Mouse (Mus musculus) liver, embryonic 14.5 days (tissue): ENCODE results near the gene Ctnnd1. TPM values are rescaled to one million over a fixed set of nuclear protein-coding genes. Genes with fewer than 3 reads are reported as not detected.

Experiments
- ATAC-seq: fragments of 200-750 bp; cut with Nextera tagmentation; 2 replicates; pipeline ENCODE4 v1.8.0; 2017; ENCODE audit warnings: moderate number of reproducible peaks, mild to moderate bottlenecking, moderate library complexity; ENCODE audit not compliant: insufficient read depth
- DNase-seq, 3 experiments: peaks; one replicate each; pipeline ENCODE4 v3.0.0-alpha.2; 2012 to 2013; ENCODE audit warnings: low read depth in 3 of 3, low spot score in 3 of 3
- H3K27ac ChIP-seq: fragments of 300-500 bp; sonication (generic); 2 replicates; pipeline ENCODE4 v1.5.1; 2014; ENCODE audit warnings: moderate library complexity, mild to moderate bottlenecking, control low read depth, inconsistent platforms
- H3K27me3 ChIP-seq: fragments of 300-500 bp; sonication (generic); 2 replicates; pipeline ENCODE4 v1.6.1; 2014; ENCODE audit warnings: mild to moderate bottlenecking, low read length, moderate library complexity; ENCODE audit not compliant: control insufficient read depth, insufficient read depth
- H3K36me3 ChIP-seq: fragments of 300-500 bp; sonication (generic); replicated peaks from 2 replicates; pipeline ENCODE4 v1.6.1; 2014; ENCODE audit warnings: low read depth; ENCODE audit not compliant: control insufficient read depth, insufficient read depth
- H3K4me1 ChIP-seq, 2 experiments: fragments of 200-500 bp in 1 of 2; fragments of 300-500 bp in 1 of 2; sonication (generic) in 1 of 2; replicated peaks; 2 replicates each; pipeline ENCODE4 v1.6.1; 2012 to 2014; ENCODE audit warnings: antibody characterized with exemption in 1 of 2, inconsistent platforms in 1 of 2, low read length in 1 of 2; ENCODE audit not compliant: control insufficient read depth in 2 of 2, insufficient read depth in 2 of 2
- H3K4me2 ChIP-seq: fragments of 300-500 bp; sonication (generic); 2 replicates; pipeline ENCODE4 v1.6.1; 2014; ENCODE audit warnings: low read depth, mild to moderate bottlenecking, control low read depth, moderate library complexity
- H3K4me3 ChIP-seq, 2 experiments: fragments of 200-500 bp in 1 of 2; fragments of 300-500 bp in 1 of 2; sonication (generic) in 1 of 2; 2 replicates each; pipeline ENCODE4 v1.5.1; 2012 to 2014; ENCODE audit warnings: low read depth in 2 of 2, low read length in 2 of 2, mild to moderate bottlenecking in 2 of 2, control low read depth in 1 of 2, inconsistent platforms in 1 of 2, moderate library complexity in 1 of 2; ENCODE audit not compliant: insufficient read depth in 1 of 2
- H3K9ac ChIP-seq: fragments of 300-500 bp; sonication (generic); replicated peaks from 2 replicates; pipeline ENCODE4 v1.6.1; 2014; ENCODE audit warnings: mild to moderate bottlenecking, control low read depth, moderate library complexity
- H3K9me3 ChIP-seq: fragments of 300-500 bp; sonication (generic); 2 replicates; pipeline ENCODE4 v1.6.1; 2016; ENCODE audit warnings: low read length, mixed read lengths; ENCODE audit not compliant: control insufficient read depth
- CTCF ChIP-seq: IDR thresholded peaks from 2 replicates; pipeline ENCODE4 v1.5.1; 2016; ENCODE audit warnings: antibody characterized with exemption, low read depth, control low read depth
- EP300 ChIP-seq: IDR thresholded peaks from 2 replicates; pipeline ENCODE4 v1.6.1; 2016; ENCODE audit warnings: antibody characterized with exemption, low read depth
- WGBS: fragments of 180-500 bp; shearing (Covaris S2); extraction: QIAGEN DNeasy Blood & Tissue Kit; methylation state at CpG from one replicate; pipeline ENCODE4 v1.1.7; 2014; ENCODE audit not compliant: insufficient replicate concordance; 5-methylcytosine and 5-hydroxymethylcytosine counted together
- polyA plus RNA-seq, 2 experiments: library from polyadenylated mRNA; depleted of rRNA in 1 of 2; stranded (reverse) in 1 of 2; unstranded in 1 of 2; fragments of >200 nt; fragmentation: Nextera tagmentation in 1 of 2; extraction: Ambion mirVana in 1 of 2; gene quantifications; 2 replicates each; pipeline versions ENCODE4 v1.2.1 to v1.2.3; 2012 to 2014

The Ctnnd1 gene
- polyA plus RNA-seq, 2 experiments, result 8.5 to 16.0 TPM

- Histone ChIP-seq H3K4me2 (no peak within 1 kb of the TSS), H3K9me3 (no peaks in the 10 kb centered on the region), H3K9ac (no peak within 1 kb of the TSS), H3K4me1 (no peaks in the 10 kb centered on the region), H3K27ac (no peak within 1 kb of the TSS), H3K36me3 (no peaks in the 10 kb centered on the region), H3K27me3 (no peaks in the 10 kb centered on the region), H3K4me3 (no peak within 1 kb of the TSS)
- 0 out of 2 replicates have a peak, but pooled peaks have one; percentile 19 for ATAC-seq
- no peak for DNase-seq
- no peak for TF ChIP-seq EP300
- TF ChIP-seq CTCF, result no peak
- WGBS, result 84% methylated on average over 32 of the region's 32 CpGs
Measured at GRCm38 (mm10) chr2:84658806-84659205, 8.2 kb upstream of the Ctnnd1 start, which contains the start of gene Btbd18. Gene Btbd18 (plus strand): TSS chr2:84659079.

GRCm38 (mm10) chr2:84655864-84656263 is 5.3 kb upstream of the Ctnnd1 start:
- no peak for ATAC-seq
- no peak overlapping the region for H3K4me2 ChIP-seq
- no peak for DNase-seq
- H3K4me1 ChIP-seq, result peaks cover 0 to 1% of the 10 kb centered on the region in 2 experiments; a peak in 1 of 4 replicates
- H3K9ac ChIP-seq, result no peak overlapping the region
- H3K9me3 ChIP-seq, result no peaks in the 10 kb centered on the region
- no peaks in the 10 kb centered on the region for H3K27me3 ChIP-seq
- 19% methylated on average over 1 of the region's 1 CpGs for WGBS
- no peak overlapping the region for H3K4me3 ChIP-seq
- no peak overlapping the region for H3K27ac ChIP-seq
- no peaks in the 10 kb centered on the region for H3K36me3 ChIP-seq
- TF ChIP-seq CTCF, result no peak
- TF ChIP-seq EP300, result no peak

GRCm38 (mm10) chr2:84653354-84653753 is 2.8 kb upstream of the Ctnnd1 start:
- ATAC-seq, result no peak
- H3K9me3 ChIP-seq, result no peaks in the 10 kb centered on the region
- TF ChIP-seq EP300 (no peak), CTCF (peak; percentile 45)
- H3K4me1 ChIP-seq, result peaks cover 2% of the 10 kb centered on the region in 2 experiments; a peak in 1 of 4 replicates
- no peaks in the 10 kb centered on the region for H3K36me3 ChIP-seq
- DNase-seq, result no peak
- H3K4me3 ChIP-seq, result no peak overlapping the region
- no peak overlapping the region for H3K4me2 ChIP-seq
- no peak overlapping the region for H3K9ac ChIP-seq
- no peaks in the 10 kb centered on the region for H3K27me3 ChIP-seq
- no peak overlapping the region for H3K27ac ChIP-seq

GRCm38 (mm10) chr2:84649674-84650073 is 891 bp downstream of the Ctnnd1 start:
- no peak for DNase-seq
- TF ChIP-seq CTCF, result no peak
- no peak for TF ChIP-seq EP300

GRCm38 (mm10) chr2:84648369-84648768 is 2.2 kb downstream of the Ctnnd1 start:
- H3K27me3 ChIP-seq, result no peaks in the 10 kb centered on the region
- H3K27ac ChIP-seq, result no peak overlapping the region
- no peak overlapping the region; the same call in 1 of the 2 replicates for H3K9ac ChIP-seq
- H3K36me3 ChIP-seq, result no peaks in the 10 kb centered on the region
- H3K4me1 ChIP-seq, result peaks cover 6 to 8% of the 10 kb centered on the region in 2 experiments; a peak in 1 of 4 replicates
- no peak for ATAC-seq
- peak overlapping the region; percentile 41 to 84; a peak in 3 of 4 replicates for H3K4me3 ChIP-seq
- H3K9me3 ChIP-seq, result no peaks in the 10 kb centered on the region
- no peak for DNase-seq
- 47% methylated on average over 6 of the region's 6 CpGs for WGBS
- H3K4me2 ChIP-seq, result peak overlapping the region; percentile 80
- no peak for TF ChIP-seq EP300
- TF ChIP-seq CTCF, result no peak

More at GRCm38 (mm10) chr2:84649674-84650073, 891 bp downstream of the Ctnnd1 start:
- Histone ChIP-seq H3K9ac (peak overlapping the region; percentile 94), H3K4me3 (peak overlapping the region; percentile 84 to 100), H3K36me3 (no peaks in the 10 kb centered on the region), H3K27me3 (no peaks in the 10 kb centered on the region), H3K4me1 (peaks cover 6 to 8% of the 10 kb centered on the region in 2 experiments; a peak in 1 of 4 replicates), H3K27ac (peak overlapping the region; percentile 9; the same call in 1 of the 2 replicates), H3K9me3 (no peaks in the 10 kb centered on the region), H3K4me2 (peak overlapping the region; percentile 80)
- peak; percentile 54; the same call in 1 of the 2 replicates for ATAC-seq
- under 1% methylated on average over 10 of the region's 10 CpGs for WGBS
